Mouse (Mus musculus): ENCODE measurements around the gene Tmem205. TPM values are rescaled to one million over a fixed set of nuclear protein-coding genes. Genes with fewer than 3 reads are reported as not detected.

The Tmem205 gene
- total and polyA plus RNA-seq, 3 experiments: 65.5 to 129 (median 71.8) TPM

DNA sequence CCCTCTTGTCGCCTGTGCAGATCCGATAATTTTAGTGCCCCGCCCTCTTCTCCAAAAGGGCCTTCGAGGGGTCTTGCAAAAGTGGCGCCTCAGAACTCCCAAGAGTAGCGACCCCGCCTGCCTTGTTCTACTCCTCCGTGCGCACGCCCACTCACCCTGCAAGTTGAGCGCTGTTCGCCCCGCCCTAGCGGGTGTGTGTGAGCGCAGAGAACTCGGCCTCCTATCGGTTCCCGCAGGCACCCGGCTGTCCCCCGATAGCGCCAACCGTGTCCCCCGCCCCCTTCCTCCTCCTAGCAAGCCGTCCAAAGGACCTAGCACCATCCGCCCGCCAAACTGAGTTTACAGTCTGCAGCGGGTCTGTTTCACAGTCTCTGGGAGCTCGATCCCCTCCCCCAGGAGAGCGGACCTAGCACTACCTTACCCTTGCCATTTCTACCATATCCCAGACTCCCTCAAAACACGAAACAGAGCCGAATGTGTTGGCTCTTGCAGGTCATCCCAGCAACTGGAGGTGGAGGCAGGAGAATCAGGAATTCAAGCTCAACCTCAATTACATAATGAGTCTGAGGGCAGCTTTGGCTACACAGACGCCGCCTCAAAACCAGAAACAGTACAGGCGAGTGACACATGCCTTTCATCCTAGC, 35.2 kb upstream of the Tmem205 start:
- Histone ChIP-seq H3K27ac (peak overlapping the region; percentile 24; the same call in 1 of the 2 replicates), H3K27me3 (ENCODE audit: control insufficient read depth, insufficient read depth, low read length) (no peaks in the 10 kb centered on the region), H3K9ac (ENCODE audit: low read depth, low read length) (peak overlapping the region; percentile 50), H3K79me2 (replicated peaks; ENCODE audit: control insufficient read depth, insufficient read depth, low read length) (no peaks in the 10 kb centered on the region), H3K4me3 (peak overlapping the region; percentile 55), H3K4me1 (ENCODE audit: control insufficient read depth, insufficient read depth, low read length) (no peaks in the 10 kb centered on the region; the same call in 1 of the 2 replicates), H3K36me3 (ENCODE audit: control insufficient read depth, insufficient read depth, low read length) (no peaks in the 10 kb centered on the region)
- intact Hi-C loops (cut with DNase I): no loop called here
- WGBS: 2% methylated on average over 34 of the region's 34 CpGs
- TF ChIP-seq EP300 (IDR thresholded peaks at IDR 0.05; ENCODE audit: insufficient read depth, low read depth, low read length): no peak
- peak; percentile 50 for TF ChIP-seq CTCF (IDR thresholded peaks at IDR 0.05)
- peak; percentile 71 to 74 for DNase-seq

DNA sequence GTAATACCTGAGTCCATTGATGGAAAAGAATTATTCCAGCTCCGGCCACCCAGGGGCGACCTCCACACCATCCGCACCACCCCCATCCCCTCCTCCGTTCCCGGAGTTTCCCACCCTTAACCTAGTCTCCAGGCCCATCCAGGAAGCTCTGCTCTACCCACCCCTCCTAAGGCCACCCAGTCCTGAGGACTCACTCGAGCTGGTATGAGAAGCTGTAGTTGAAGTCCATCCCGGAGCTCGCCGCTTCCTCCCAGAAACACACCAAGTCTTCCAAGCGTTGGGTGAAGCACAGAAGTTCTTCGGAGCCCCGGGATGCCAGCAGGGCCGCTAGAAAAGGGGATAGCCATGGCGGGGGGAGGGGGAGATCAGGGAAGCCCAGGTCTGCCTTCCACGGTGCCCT, 34.7 kb upstream of the Tmem205 start:
- Histone ChIP-seq H3K36me3 (ENCODE audit: control insufficient read depth, insufficient read depth, low read length) (no peaks in the 10 kb centered on the region), H3K27me3 (ENCODE audit: control insufficient read depth, insufficient read depth, low read length) (no peaks in the 10 kb centered on the region), H3K27ac (no peak overlapping the region), H3K4me3 (peak overlapping the region; percentile 55), H3K79me2 (replicated peaks; ENCODE audit: control insufficient read depth, insufficient read depth, low read length) (no peaks in the 10 kb centered on the region), H3K9ac (ENCODE audit: low read depth, low read length) (peak overlapping the region; percentile 50), H3K4me1 (ENCODE audit: control insufficient read depth, insufficient read depth, low read length) (no peaks in the 10 kb centered on the region; the same call in 1 of the 2 replicates)
- no peak for DNase-seq
- intact Hi-C loops (cut with DNase I): no loop called here
- TF ChIP-seq EP300 (IDR thresholded peaks at IDR 0.05; ENCODE audit: insufficient read depth, low read depth, low read length): no peak
- no peak for TF ChIP-seq CTCF (IDR thresholded peaks at IDR 0.05)
- TF ChIP-seq POLR2A (IDR thresholded peaks at IDR 0.05; ENCODE audit: insufficient read depth, low read depth, low read length): no peak
- under 1% methylated on average over 15 of the region's 15 CpGs for WGBS

DNA sequence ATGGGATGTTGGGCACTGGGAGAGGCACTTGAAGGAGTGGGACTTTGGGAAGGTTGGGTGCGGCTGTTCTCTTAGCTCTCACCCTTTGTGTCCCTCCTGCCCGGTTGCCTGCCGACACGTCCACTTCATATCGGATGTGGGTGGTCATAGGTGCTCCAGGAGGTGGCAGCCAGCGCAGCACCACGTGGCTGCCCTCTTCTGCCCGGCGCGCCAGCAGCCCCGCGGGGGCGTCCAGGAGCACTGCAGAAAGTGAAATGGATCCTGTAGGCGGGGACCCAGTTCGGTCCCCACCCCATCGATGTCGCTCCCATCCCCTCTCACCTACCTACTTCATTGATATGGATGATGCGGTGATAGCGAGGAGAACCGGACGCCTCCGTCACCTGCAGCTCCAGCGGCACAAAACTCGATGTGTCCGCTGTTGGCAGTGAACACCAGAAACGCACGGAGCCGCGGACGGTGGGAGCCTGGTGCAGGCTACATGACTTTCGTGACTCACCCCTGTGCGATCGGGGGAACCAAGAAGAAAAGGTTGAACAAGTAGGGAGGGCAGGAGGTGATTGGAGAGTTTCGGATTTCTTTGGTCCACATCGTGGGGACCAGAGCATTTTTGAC, 34.1 kb upstream of the Tmem205 start:
- Histone ChIP-seq H3K79me2 (replicated peaks; ENCODE audit: control insufficient read depth, insufficient read depth, low read length) (no peaks in the 10 kb centered on the region), H3K27ac (no peak overlapping the region), H3K4me3 (peak overlapping the region; percentile 55), H3K36me3 (ENCODE audit: control insufficient read depth, insufficient read depth, low read length) (no peaks in the 10 kb centered on the region), H3K27me3 (ENCODE audit: control insufficient read depth, insufficient read depth, low read length) (no peaks in the 10 kb centered on the region), H3K9ac (ENCODE audit: low read depth, low read length) (no peak overlapping the region), H3K4me1 (ENCODE audit: control insufficient read depth, insufficient read depth, low read length) (no peaks in the 10 kb centered on the region; the same call in 1 of the 2 replicates)
- DNase-seq: peak in 1 of 2 experiments; percentile 28
- WGBS: 14% methylated on average over 35 of the region's 35 CpGs
- intact Hi-C loops (cut with DNase I): no loop called here
- TF ChIP-seq CTCF (IDR thresholded peaks at IDR 0.05): no peak
- TF ChIP-seq POLR2A (IDR thresholded peaks at IDR 0.05; ENCODE audit: insufficient read depth, low read depth, low read length): no peak
- no peak for TF ChIP-seq EP300 (IDR thresholded peaks at IDR 0.05; ENCODE audit: insufficient read depth, low read depth, low read length)

DNA sequence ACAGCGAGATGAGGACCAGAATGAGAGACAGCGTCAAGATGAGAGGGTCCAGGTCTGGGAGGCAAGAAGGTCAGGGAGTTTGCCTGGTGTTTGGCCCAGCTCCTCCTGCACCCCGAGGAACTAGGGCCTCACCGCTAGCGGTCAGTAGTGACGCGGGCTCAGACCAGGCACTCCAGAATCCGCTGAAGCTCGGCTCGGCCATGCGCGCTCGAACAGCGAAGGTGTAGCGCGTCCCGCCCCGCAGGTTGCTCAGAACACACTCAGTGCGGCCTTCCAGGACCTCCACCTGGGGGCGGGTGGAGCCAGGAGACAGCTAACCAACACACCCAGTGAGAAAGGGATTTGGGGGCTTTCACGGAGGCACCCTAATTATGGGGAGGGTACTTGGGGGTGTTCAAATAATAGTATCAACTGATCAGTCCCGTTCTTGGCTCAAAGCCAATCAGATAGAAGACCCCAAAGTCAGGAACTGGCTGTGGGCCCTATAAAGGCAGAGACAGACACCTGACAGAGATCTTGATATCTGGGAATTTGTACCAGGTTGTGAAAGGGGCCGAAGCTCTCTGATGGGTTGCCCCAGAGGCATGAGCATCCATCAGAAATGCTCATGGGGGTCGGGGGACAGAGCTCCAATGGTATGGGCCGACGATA, 33.3 kb upstream of the Tmem205 start:
- DNase-seq: no peak
- Histone ChIP-seq H3K36me3 (ENCODE audit: control insufficient read depth, insufficient read depth, low read length) (no peaks in the 10 kb centered on the region), H3K79me2 (replicated peaks; ENCODE audit: control insufficient read depth, insufficient read depth, low read length) (no peaks in the 10 kb centered on the region), H3K27me3 (ENCODE audit: control insufficient read depth, insufficient read depth, low read length) (no peaks in the 10 kb centered on the region), H3K27ac (no peak overlapping the region; the same call in 1 of the 2 replicates), H3K9ac (ENCODE audit: low read depth, low read length) (no peak overlapping the region), H3K4me3 (no peak overlapping the region), H3K4me1 (ENCODE audit: control insufficient read depth, insufficient read depth, low read length) (no peaks in the 10 kb centered on the region; the same call in 1 of the 2 replicates)
- intact Hi-C loops (cut with DNase I): no loop called here
- TF ChIP-seq EP300 (IDR thresholded peaks at IDR 0.05; ENCODE audit: insufficient read depth, low read depth, low read length) (no peak), CTCF (IDR thresholded peaks at IDR 0.05) (no peak), POLR2A (IDR thresholded peaks at IDR 0.05; ENCODE audit: insufficient read depth, low read depth, low read length) (no peak)
- 49% methylated on average over 26 of the region's 26 CpGs for WGBS

DNA sequence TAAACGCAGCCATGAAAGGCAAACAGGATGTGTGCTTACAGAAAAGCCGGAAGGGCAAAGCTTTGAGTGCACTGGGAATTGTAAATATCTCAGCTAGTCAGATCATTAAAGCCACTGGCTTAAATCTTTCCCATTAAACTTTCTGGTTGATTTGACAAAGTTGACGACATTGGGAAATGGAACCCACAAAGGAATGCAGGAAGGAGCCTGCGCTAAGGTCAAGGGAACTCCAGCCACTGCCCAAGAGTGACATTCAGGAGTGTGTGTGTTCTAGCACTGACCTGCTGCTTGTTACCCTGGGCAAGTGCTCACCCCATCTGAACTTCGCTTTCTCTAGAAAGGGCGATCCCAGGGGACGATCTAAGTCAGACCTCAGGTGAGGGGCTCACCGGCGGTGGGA, 32.8 kb upstream of the Tmem205 start:
- H3K36me3 ChIP-seq (ENCODE audit: control insufficient read depth, insufficient read depth, low read length): no peaks in the 10 kb centered on the region
- H3K4me3 ChIP-seq: no peak overlapping the region
- TF ChIP-seq EP300 (IDR thresholded peaks at IDR 0.05; ENCODE audit: insufficient read depth, low read depth, low read length): no peak
- TF ChIP-seq POLR2A (IDR thresholded peaks at IDR 0.05; ENCODE audit: insufficient read depth, low read depth, low read length): no peak
- no peak for TF ChIP-seq CTCF (IDR thresholded peaks at IDR 0.05)
- H3K9ac ChIP-seq (ENCODE audit: low read depth, low read length): no peak overlapping the region
- intact Hi-C loops (cut with DNase I): no loop called here
- 60% methylated on average over 9 of the region's 9 CpGs for WGBS
- H3K79me2 ChIP-seq (replicated peaks; ENCODE audit: control insufficient read depth, insufficient read depth, low read length): no peaks in the 10 kb centered on the region
- no peak for DNase-seq
- peak overlapping the region; percentile 16 for H3K27ac ChIP-seq
- no peaks in the 10 kb centered on the region; the same call in 1 of the 2 replicates for H3K4me1 ChIP-seq (ENCODE audit: control insufficient read depth, insufficient read depth, low read length)
- no peaks in the 10 kb centered on the region for H3K27me3 ChIP-seq (ENCODE audit: control insufficient read depth, insufficient read depth, low read length)

DNA sequence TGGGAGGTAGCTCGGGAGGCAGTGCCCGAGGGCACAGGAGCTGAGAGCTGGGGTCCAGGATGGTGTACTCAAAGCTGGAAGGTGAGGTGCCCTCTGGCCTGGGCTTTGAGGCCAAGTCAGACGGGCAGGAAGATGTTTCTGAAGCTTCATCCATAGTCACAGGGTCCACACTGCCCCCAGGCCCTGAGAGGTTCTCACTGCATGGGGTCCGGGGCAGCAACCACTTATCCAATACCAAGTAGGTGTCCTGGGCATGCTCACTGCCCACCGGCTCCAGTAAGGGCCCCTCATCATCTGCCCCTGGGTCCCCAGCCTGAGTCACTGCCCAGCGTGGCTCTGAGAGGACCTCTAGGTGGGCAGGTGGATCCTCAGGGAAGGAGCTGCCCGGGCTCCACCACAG, 31.9 kb upstream of the Tmem205 start:
- Histone ChIP-seq H3K4me3 (no peak overlapping the region), H3K4me1 (ENCODE audit: control insufficient read depth, insufficient read depth, low read length) (no peaks in the 10 kb centered on the region; the same call in 1 of the 2 replicates), H3K9ac (ENCODE audit: low read depth, low read length) (no peak overlapping the region), H3K79me2 (replicated peaks; ENCODE audit: control insufficient read depth, insufficient read depth, low read length) (no peaks in the 10 kb centered on the region), H3K27me3 (ENCODE audit: control insufficient read depth, insufficient read depth, low read length) (no peaks in the 10 kb centered on the region), H3K36me3 (ENCODE audit: control insufficient read depth, insufficient read depth, low read length) (no peaks in the 10 kb centered on the region), H3K27ac (no peak overlapping the region)
- intact Hi-C loops (cut with DNase I): no loop called here
- no peak for DNase-seq
- WGBS: 92% methylated on average over 7 of the region's 7 CpGs
- TF ChIP-seq EP300 (IDR thresholded peaks at IDR 0.05; ENCODE audit: insufficient read depth, low read depth, low read length) (no peak), POLR2A (IDR thresholded peaks at IDR 0.05; ENCODE audit: insufficient read depth, low read depth, low read length) (no peak), CTCF (IDR thresholded peaks at IDR 0.05) (no peak)
